Mouse (Mus musculus) adipocyte (in vitro differentiated cells): ENCODE measurements at regions not wholly inside any gene's neighbourhood (a gene's known extent, or its start where the extent isn't known, plus 50 kb on each side); places are given as distances from the start of the nearest gene placed in this dataset.

Experiments
- DNase-seq: peaks from one replicate; pipeline ENCODE4 v3.0.0-alpha.2; 2016; ENCODE audit warnings: low spot score

- DNase-seq = no peak
These were observed 50.3 kb upstream of the Armc2 start for GRCm38 (mm10) chr10:42068497-42068896.
